Mouse (Mus musculus) limb, embryonic 13.5 days (tissue): ENCODE results near the gene Galnt7. TPM values are rescaled to one million over a fixed set of nuclear protein-coding genes. Genes with fewer than 3 reads are reported as not detected.

Experiments used
- ATAC-seq: fragments of 200-750 bp; cut with Nextera tagmentation; 2 replicates; pipeline ENCODE4 v1.8.0; 2017; ENCODE audit warnings: low read depth, moderate number of reproducible peaks, moderate TSS enrichment; ENCODE audit not compliant: low FRiP score
- H3K27ac ChIP-seq: fragments of 300-500 bp; sonication (generic); 2 replicates; pipeline ENCODE4 v1.5.1; 2015; ENCODE audit warnings: inconsistent platforms, mild to moderate bottlenecking, moderate library complexity
- H3K27me3 ChIP-seq: fragments of 300-500 bp; sonication (generic); 2 replicates; pipeline ENCODE4 v1.6.1; 2015; ENCODE audit warnings: mild to moderate bottlenecking, inconsistent platforms
- H3K36me3 ChIP-seq: fragments of 300-500 bp; sonication (generic); 2 replicates; pipeline ENCODE4 v1.6.1; 2015; ENCODE audit warnings: inconsistent platforms, mild to moderate bottlenecking, moderate library complexity
- H3K4me1 ChIP-seq: fragments of 300-500 bp; sonication (generic); 2 replicates; pipeline ENCODE4 v1.6.1; 2015; ENCODE audit warnings: inconsistent platforms
- H3K4me2 ChIP-seq: fragments of 300-500 bp; sonication (generic); replicated peaks from 2 replicates; pipeline ENCODE4 v1.6.1; 2015; ENCODE audit warnings: inconsistent platforms, mild to moderate bottlenecking, moderate library complexity
- H3K4me3 ChIP-seq: fragments of 300-500 bp; sonication (generic); 2 replicates; pipeline ENCODE4 v1.5.1; 2015; ENCODE audit warnings: moderate library complexity, mild to moderate bottlenecking, inconsistent platforms
- H3K9ac ChIP-seq: fragments of 300-500 bp; sonication (generic); 2 replicates; pipeline ENCODE4 v1.6.1; 2015; ENCODE audit warnings: mild to moderate bottlenecking, inconsistent platforms
- H3K9me3 ChIP-seq: fragments of 300-500 bp; sonication (generic); 2 replicates; pipeline ENCODE4 v1.6.1; 2016; ENCODE audit warnings: inconsistent platforms
- WGBS: fragments of 180-500 bp; shearing (Covaris S2); methylation state at CpG from one replicate; pipeline ENCODE4 v1.1.7; 2015; 5-methylcytosine and 5-hydroxymethylcytosine counted together
- polyA plus RNA-seq: library from polyadenylated mRNA; unstranded; fragments of >200 nt; fragmentation: Nextera tagmentation; extraction: Ambion mirVana; gene quantifications from 2 replicates; pipeline ENCODE4 v1.2.1, GENCODE M21; 2015

Gene Galnt7
- polyA plus RNA-seq, 1 experiment from 2014 or later = 13.1 TPM

- 84% methylated on average over 7 of the region's 7 CpGs for WGBS
- Histone ChIP-seq H3K36me3 (no peaks in the 10 kb centered on the region), H3K4me2 (no peak overlapping the region), H3K9ac (no peak overlapping the region), H3K4me3 (no peak overlapping the region), H3K9me3 (no peaks in the 10 kb centered on the region), H3K27ac (no peak overlapping the region), H3K27me3 (no peaks in the 10 kb centered on the region), H3K4me1 (no peaks in the 10 kb centered on the region)
- no peak for ATAC-seq
These were observed 60.2 kb downstream of the Galnt7 start for GRCm38 (mm10) chr8:57592604-57593003.

DNA sequence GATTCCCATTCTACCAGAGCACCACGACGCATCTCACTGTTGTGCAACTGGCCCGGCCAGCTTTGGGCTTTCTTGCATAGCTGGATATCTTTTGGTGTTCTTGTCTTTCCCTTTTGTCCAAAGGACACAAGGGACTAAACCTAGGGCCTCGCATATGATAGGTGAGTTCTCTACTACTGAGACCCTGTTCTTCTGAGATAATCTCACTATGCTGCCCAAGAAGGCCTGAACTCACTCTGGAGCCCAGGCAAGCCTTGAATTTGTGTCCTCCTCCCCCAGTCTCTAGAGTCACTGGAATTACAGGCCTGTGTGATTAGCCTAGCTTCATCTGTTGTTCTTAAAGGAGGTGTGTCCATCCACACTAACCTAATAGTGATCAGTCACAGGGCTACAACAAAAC is 61.2 kb downstream of the Galnt7 start:
- H3K4me3 ChIP-seq = no peak overlapping the region
- no peak overlapping the region for H3K27ac ChIP-seq
- no peak overlapping the region for H3K9ac ChIP-seq
- ATAC-seq = no peak
- H3K4me1 ChIP-seq = no peaks in the 10 kb centered on the region
- H3K4me2 ChIP-seq = no peak overlapping the region
- no peaks in the 10 kb centered on the region for H3K9me3 ChIP-seq
- 92% methylated on average over 4 of the region's 4 CpGs for WGBS
- no peaks in the 10 kb centered on the region for H3K27me3 ChIP-seq
- H3K36me3 ChIP-seq = no peaks in the 10 kb centered on the region

DNA sequence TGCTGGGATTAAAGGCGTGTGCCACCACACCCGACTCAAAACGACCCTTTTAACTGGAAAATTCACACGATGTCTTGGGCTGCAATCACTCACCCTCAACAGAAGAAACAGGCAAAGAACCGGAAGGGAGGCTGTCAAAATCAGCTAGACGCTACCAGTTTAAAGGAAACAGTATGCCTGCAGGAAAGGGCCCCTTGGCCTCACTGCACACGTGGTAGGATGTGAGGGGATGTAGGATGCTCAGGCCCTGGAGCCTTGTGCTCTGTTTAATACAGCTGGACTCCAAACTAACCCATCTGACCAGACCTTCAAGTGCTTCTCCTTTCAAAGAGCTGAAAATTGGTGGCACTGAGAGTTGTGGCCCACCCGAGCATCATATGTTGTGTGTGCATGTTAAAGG is 62.8 kb downstream of the Galnt7 start:
- Histone ChIP-seq H3K4me3 (no peak overlapping the region), H3K9me3 (no peaks in the 10 kb centered on the region), H3K9ac (no peak overlapping the region), H3K4me1 (0 out of 2 replicates have a peak, but pooled peaks cover under 1% of the 10 kb centered on the region), H3K36me3 (no peaks in the 10 kb centered on the region), H3K4me2 (no peak overlapping the region), H3K27me3 (no peaks in the 10 kb centered on the region), H3K27ac (no peak overlapping the region)
- 83% methylated on average over 8 of the region's 8 CpGs for WGBS
- ATAC-seq = no peak

GRCm38 (mm10) chr8:57589176-57589575 is 63.7 kb downstream of the Galnt7 start:
- Histone ChIP-seq H3K4me3 (no peak overlapping the region), H3K27ac (no peak overlapping the region), H3K27me3 (no peaks in the 10 kb centered on the region), H3K4me1 (0 out of 2 replicates have a peak, but pooled peaks cover 4% of the 10 kb centered on the region), H3K9me3 (no peaks in the 10 kb centered on the region), H3K36me3 (no peaks in the 10 kb centered on the region), H3K4me2 (no peak overlapping the region), H3K9ac (no peak overlapping the region)
- WGBS = 93% methylated on average over 9 of the region's 9 CpGs
- no peak for ATAC-seq

DNA sequence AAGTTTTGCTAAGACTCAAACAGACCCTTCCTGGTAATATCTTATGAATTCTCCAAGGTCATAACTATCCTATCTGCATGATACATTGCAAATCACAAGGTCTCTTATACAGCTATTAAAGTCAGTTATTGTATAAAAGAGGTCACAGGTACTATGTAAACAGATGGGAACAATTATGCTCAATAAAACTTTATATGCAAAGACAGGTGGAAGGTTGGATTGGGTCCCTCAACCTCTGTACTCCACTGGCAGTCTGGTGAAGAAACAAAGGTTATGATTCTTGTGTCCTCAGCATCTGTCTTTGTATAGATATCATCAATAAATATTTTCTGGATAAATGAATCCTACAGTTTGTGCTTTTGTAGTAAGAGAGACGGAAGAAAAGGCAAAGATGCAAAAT is 64.2 kb downstream of the Galnt7 start:
- Histone ChIP-seq H3K9ac (no peak overlapping the region), H3K36me3 (peaks cover 4% of the 10 kb centered on the region), H3K27ac (no peak overlapping the region), H3K4me1 (0 out of 2 replicates have a peak, but pooled peaks cover 4% of the 10 kb centered on the region), H3K4me2 (no peak overlapping the region), H3K9me3 (no peaks in the 10 kb centered on the region), H3K4me3 (no peak overlapping the region), H3K27me3 (no peaks in the 10 kb centered on the region)
- WGBS = 86% methylated on average over 1 of the region's 1 CpGs
- ATAC-seq = no peak

GRCm38 (mm10) chr8:57586667-57587066 is 66.2 kb downstream of the Galnt7 start:
- WGBS = 61% methylated on average over 4 of the region's 4 CpGs
- no peak overlapping the region for H3K9ac ChIP-seq
- H3K36me3 ChIP-seq = peaks cover 11% of the 10 kb centered on the region
- H3K4me3 ChIP-seq = no peak overlapping the region
- no peaks in the 10 kb centered on the region for H3K9me3 ChIP-seq
- no peak overlapping the region for H3K27ac ChIP-seq
- H3K27me3 ChIP-seq = no peaks in the 10 kb centered on the region
- H3K4me2 ChIP-seq = no peak overlapping the region
- H3K4me1 ChIP-seq = 0 out of 2 replicates have a peak, but pooled peaks cover 4% of the 10 kb centered on the region
- no peak for ATAC-seq

- no peak overlapping the region for H3K27ac ChIP-seq
- H3K36me3 ChIP-seq = peaks cover 11% of the 10 kb centered on the region
- 69% methylated on average over 3 of the region's 3 CpGs for WGBS
- H3K27me3 ChIP-seq = no peaks in the 10 kb centered on the region
- H3K4me3 ChIP-seq = no peak overlapping the region
- H3K9me3 ChIP-seq = no peaks in the 10 kb centered on the region
- no peak for ATAC-seq
- H3K9ac ChIP-seq = no peak overlapping the region
- 0 out of 2 replicates have a peak, but pooled peaks cover 4% of the 10 kb centered on the region for H3K4me1 ChIP-seq
- no peak overlapping the region for H3K4me2 ChIP-seq
These were observed 67.0 kb downstream of the Galnt7 start for GRCm38 (mm10) chr8:57585831-57586230.

- Histone ChIP-seq H3K4me2 (no peak overlapping the region), H3K9ac (no peak overlapping the region), H3K9me3 (no peaks in the 10 kb centered on the region), H3K27ac (no peak overlapping the region), H3K36me3 (peaks cover 11% of the 10 kb centered on the region), H3K27me3 (no peaks in the 10 kb centered on the region), H3K4me1 (0 out of 2 replicates have a peak, but pooled peaks cover 4% of the 10 kb centered on the region), H3K4me3 (no peak overlapping the region)
- no peak for ATAC-seq
- WGBS = 86% methylated on average over 5 of the region's 5 CpGs
These were observed 67.7 kb downstream of the Galnt7 start for GRCm38 (mm10) chr8:57585128-57585442.

DNA sequence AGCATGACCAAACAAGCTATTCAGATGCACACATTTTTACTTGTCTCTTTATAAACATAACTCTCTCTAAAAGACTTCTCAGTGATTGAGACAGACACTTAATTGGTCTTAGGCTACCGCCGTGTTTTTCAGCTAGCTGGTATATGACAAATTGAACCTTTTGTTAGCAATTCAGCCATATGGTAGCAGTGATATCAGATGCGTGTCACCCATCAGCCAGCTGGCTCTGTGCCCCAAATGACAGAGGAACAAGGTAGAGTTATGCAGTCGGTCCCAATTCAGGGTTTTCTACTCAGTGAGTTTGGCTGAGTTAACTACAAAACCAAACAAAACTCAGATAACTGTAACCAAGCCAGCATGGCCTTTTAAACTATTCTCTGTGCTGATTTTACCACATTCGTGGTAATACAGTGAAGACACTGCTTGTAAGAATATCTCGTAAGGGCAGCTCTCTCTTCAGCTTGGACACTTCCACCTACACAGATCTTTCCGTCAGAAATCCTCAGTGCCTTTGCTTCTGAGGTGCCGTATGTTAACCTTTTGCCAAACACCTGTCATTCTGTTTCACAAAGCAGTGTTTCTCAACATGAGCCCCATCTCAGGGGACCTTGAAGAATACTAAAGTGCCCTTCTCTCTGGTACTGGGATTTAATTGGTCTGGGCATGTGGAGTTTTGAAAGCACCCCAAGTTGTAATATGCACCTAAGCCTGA is 68.3 kb downstream of the Galnt7 start:
- Histone ChIP-seq H3K27ac (no peak overlapping the region), H3K4me3 (no peak overlapping the region), H3K4me1 (0 out of 2 replicates have a peak, but pooled peaks cover 4% of the 10 kb centered on the region), H3K36me3 (peaks cover 11% of the 10 kb centered on the region), H3K4me2 (no peak overlapping the region), H3K27me3 (no peaks in the 10 kb centered on the region), H3K9ac (no peak overlapping the region), H3K9me3 (no peaks in the 10 kb centered on the region)
- no peak for ATAC-seq
- WGBS = 80% methylated on average over 8 of the region's 8 CpGs

- Histone ChIP-seq H3K27ac (no peak overlapping the region), H3K4me3 (no peak overlapping the region), H3K9ac (no peak overlapping the region), H3K4me2 (no peak overlapping the region), H3K36me3 (peaks cover 11% of the 10 kb centered on the region), H3K4me1 (0 out of 2 replicates have a peak, but pooled peaks cover 6% of the 10 kb centered on the region), H3K9me3 (no peaks in the 10 kb centered on the region), H3K27me3 (no peaks in the 10 kb centered on the region)
- no peak for ATAC-seq
- WGBS = 68% methylated on average over 6 of the region's 6 CpGs
These were observed 73.0 kb downstream of the Galnt7 start for GRCm38 (mm10) chr8:57579845-57580244.

- no peak for ATAC-seq
- no peak overlapping the region for H3K9ac ChIP-seq
- no peak overlapping the region for H3K27ac ChIP-seq
- no peak overlapping the region for H3K4me2 ChIP-seq
- H3K4me1 ChIP-seq = 0 out of 2 replicates have a peak, but pooled peaks cover 4% of the 10 kb centered on the region
- no peaks in the 10 kb centered on the region for H3K9me3 ChIP-seq
- no peaks in the 10 kb centered on the region for H3K27me3 ChIP-seq
- peaks cover 9% of the 10 kb centered on the region; the same call in 1 of the 2 replicates for H3K36me3 ChIP-seq
- H3K4me3 ChIP-seq = no peak overlapping the region
- 79% methylated on average over 5 of the region's 5 CpGs for WGBS
These were observed 75.5 kb downstream of the Galnt7 start for GRCm38 (mm10) chr8:57577301-57577700.

- H3K4me3 ChIP-seq = no peak overlapping the region
- no peak overlapping the region for H3K9ac ChIP-seq
- no peak overlapping the region for H3K27ac ChIP-seq
- no peak overlapping the region for H3K4me2 ChIP-seq
- H3K36me3 ChIP-seq = peaks cover 6% of the 10 kb centered on the region; the same call in 1 of the 2 replicates
- H3K9me3 ChIP-seq = no peaks in the 10 kb centered on the region
- no peaks in the 10 kb centered on the region for H3K27me3 ChIP-seq
- WGBS = 61% methylated on average over 7 of the region's 7 CpGs
- ATAC-seq = no peak
- 0 out of 2 replicates have a peak, but pooled peaks cover 4% of the 10 kb centered on the region for H3K4me1 ChIP-seq
These were observed 76.6 kb downstream of the Galnt7 start for GRCm38 (mm10) chr8:57576238-57576637.

GRCm38 (mm10) chr8:57575336-57575735 is 77.5 kb downstream of the Galnt7 start:
- H3K27ac ChIP-seq = no peak overlapping the region
- H3K9ac ChIP-seq = no peak overlapping the region
- 82% methylated on average over 9 of the region's 9 CpGs for WGBS
- H3K4me1 ChIP-seq = peaks cover 6% of the 10 kb centered on the region; the same call in 1 of the 2 replicates
- ATAC-seq = no peak
- no peak overlapping the region for H3K4me3 ChIP-seq
- H3K4me2 ChIP-seq = no peak overlapping the region
- 0 out of 2 replicates have a peak, but pooled peaks cover 6% of the 10 kb centered on the region for H3K36me3 ChIP-seq
- H3K9me3 ChIP-seq = no peaks in the 10 kb centered on the region
- H3K27me3 ChIP-seq = no peaks in the 10 kb centered on the region
